Mouse (Mus musculus) adipose tissue, adult 10 weeks (tissue): ENCODE data around the gene Gm28845. TPM values are rescaled to one million over a fixed set of nuclear protein-coding genes. Genes with fewer than 3 reads are reported as not detected.

ENCODE experiments used
- polyA plus RNA-seq: library from polyadenylated mRNA; stranded (reverse); fragments of 350-450 nt; fragmentation: Illumina TruSeq; extraction: RNeasy Lipid Tissue Mini Kit (QIAGEN cat#74804); gene quantifications from one replicate; pipeline ENCODE4 v1.2.3, GENCODE M21; 2014; ENCODE audit warnings: low read depth, low replicate concordance

Gm28845 gene
- not detected for polyA plus RNA-seq

DNA sequence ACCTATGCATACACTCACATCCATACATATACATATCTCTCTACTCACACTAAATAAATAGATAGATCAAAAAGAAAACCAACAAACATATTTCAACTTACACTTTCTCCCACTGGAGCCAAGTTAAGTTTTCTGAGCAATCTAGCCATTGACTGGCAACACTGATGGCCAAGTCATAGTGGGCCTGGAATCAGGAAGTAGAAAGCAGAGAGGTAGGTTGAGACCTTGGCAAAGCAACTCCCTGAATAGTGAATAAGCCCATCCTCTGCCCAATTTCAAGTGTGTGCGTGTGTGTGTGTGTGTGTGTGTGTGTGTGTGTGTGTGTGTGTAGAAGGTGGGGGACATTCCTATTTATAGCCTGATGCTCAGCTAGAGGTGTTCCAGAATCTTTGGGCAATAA lies at the start of gene Gm28845:
Gm28845 (minus strand) TSS at position 121 of the 400 bp plus-strand sequence.

DNA sequence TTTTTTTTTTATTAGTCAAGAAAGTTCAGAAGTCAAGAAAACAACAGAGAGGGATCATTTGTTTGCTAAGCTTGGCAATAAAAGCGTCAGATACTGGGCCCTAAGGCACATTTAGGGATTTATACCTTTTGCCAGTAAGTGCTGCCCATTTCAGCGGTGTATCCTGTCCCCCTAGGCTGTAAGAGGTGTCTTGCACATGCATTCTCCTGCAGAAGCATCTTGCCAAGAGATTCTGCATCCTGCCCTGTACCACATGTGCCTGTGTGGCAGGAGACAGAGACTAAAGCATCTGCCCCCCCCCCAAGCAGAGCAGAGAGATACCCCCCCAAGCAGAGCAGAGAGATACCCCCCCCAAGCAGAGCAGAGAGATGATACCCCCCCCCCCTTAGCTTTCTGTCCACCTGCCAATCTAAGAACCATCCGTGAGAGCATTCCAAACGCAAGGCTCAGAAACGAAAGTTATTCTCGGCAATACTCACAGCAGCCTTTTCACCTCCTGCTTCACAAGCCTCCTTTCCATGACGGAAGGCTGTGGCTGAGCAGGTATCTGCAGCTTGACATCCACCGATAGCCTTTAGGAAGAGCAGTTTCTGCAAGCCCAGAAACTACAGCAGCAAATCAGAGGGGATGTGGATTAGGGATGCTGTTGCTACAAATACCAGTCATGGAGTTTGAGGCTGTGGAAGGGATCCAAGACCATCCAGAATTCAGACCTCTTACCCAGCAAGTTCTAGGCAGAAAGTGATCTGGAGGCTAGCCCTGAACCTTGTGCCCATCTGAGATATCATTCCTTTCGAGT lies 3.4 kb upstream of the Gm28845 start, which contains the start of gene D630023F18Rik:
D630023F18Rik (minus strand) TSS at position 641 of the 799 bp plus-strand sequence.

DNA sequence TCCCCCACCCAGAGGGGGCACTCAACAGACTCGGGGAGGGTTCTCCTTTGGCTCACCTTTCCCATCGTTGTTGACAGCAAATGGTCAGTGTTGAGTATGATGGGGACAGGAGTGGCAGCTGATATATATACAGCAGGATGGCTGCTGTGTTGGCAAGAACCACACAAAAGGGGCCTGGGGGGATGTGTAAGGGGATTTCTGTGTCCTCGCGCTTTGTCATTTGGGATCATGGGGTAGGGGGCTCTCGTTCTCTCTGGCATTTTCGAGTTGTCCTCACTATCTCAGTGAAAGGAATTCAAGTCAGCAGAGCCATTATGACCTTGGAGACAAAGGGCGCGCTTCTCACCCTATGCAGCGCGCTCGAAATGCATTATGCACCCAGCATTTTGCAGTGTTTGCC lies 16.1 kb downstream of the Gm28845 start, which contains the start of gene Cryga:
Cryga (minus strand) TSS at position 101 of the 400 bp plus-strand sequence.

DNA sequence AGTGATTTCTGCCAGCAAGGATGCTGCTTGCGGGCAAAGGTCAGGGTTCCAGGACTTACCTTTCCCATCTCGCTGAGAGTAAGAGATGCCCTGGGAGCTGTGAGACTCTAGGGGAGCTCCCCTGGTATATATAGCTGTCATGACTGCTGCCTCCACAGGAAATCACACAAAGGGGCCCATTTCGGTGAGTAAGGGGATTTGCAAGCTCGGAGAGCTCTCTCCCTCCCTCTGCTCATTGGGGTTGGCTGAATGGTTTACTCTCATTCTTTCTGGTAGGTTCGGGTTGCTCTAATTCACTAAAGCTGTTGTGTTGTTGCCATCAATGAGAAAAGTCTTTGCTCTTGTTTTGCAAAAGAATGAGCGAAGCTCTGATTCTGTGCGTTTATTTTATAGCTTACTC lies 37.2 kb downstream of the Gm28845 start, which contains the start of gene Crygb:
Crygb (minus strand) TSS at position 101 of the 400 bp plus-strand sequence.

DNA sequence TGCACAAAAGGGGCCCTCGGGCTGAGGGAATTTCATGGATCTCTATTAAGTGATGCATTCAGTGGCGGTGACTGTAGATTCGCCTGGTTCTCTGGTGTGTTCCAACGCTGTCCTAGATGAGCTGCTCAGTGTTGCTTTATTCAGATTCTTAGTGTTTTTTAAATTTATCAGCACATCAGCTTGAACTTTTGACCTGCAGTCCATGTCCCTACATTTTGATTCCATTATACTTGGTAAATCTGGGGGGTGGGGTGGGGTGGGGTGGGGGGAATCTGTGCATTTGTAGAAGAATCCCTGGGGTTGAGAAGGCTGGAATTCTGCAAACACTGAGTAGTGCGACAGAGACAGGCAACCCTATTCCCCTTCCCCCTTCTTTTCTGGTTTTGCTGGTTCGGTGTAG lies 45.8 kb downstream of the Gm28845 start, which contains the start of gene Crygc:
Crygc (minus strand) TSS at position 101 of the 400 bp plus-strand sequence.

DNA sequence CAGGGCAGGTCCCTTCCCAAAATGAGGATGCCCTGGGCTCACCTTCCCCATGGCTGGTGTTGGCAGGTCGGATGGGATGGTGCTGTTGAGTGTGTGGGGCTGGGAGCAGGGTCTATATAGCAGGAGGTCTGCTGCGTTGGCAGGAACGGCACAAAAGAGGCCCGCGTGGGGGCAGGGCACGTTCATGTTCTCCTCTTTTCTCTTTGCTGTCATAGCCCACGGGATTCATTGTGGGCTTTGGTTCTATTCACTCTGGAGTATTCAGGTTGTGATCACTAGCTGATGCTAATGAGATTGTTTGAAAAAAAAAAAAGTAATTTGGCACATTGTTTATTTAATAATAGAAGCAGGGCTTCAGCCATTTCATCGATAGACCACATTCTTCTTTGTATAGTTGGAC lies 56.0 kb downstream of the Gm28845 start, which contains the start of gene Crygd:
Crygd (minus strand) TSS at position 101 of the 400 bp plus-strand sequence.

DNA sequence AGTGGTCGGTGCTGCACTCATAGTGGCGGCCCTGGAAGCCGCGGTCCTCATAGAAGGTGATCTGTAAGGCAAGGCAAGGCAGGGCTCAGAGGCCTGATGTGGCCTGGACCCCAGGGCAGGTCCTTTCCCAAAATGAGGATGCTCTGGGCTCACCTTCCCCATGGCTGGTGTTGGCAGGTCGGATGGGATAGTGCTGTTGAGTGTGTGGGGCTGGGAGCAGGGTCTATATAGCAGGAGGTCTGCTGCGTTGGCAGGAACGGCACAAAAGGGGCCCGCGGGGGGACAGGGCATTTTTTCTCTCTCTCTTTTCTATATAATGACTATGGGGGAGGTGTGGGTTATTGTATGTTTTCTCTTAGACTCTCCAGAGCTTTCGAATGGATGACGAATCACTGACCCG lies 68.4 kb downstream of the Gm28845 start, which contains the start of gene Cryge:
Cryge (minus strand) TSS at position 198 of the 400 bp plus-strand sequence.

Other genes with a start within 250 kb of the Gm28845 start
- 6.6 TPM for gene Plekhm3, start 162.7 kb downstream of the Gm28845 start, polyA plus RNA-seq
- 5.0 TPM for gene Akr1cl, start 86.8 kb downstream of the Gm28845 start, polyA plus RNA-seq
- not detected for gene Cryge, start 68.4 kb downstream of the Gm28845 start, polyA plus RNA-seq
- not detected for gene Crygd, start 56.1 kb downstream of the Gm28845 start, polyA plus RNA-seq
- gene Crygc, start 45.9 kb downstream of the Gm28845 start, polyA plus RNA-seq, result not detected
- gene Crygb, start 37.3 kb downstream of the Gm28845 start, polyA plus RNA-seq, result not detected
- gene Cryga, start 16.2 kb downstream of the Gm28845 start, polyA plus RNA-seq, result not detected
- not detected for gene D630023F18Rik, start 3.7 kb upstream of the Gm28845 start, polyA plus RNA-seq
- gene Idh1, start 66.9 kb upstream of the Gm28845 start, polyA plus RNA-seq, result 106 TPM
- gene Pikfyve, start 67.1 kb upstream of the Gm28845 start, polyA plus RNA-seq, result 10.2 TPM
- not detected for gene Pth2r, start 162.5 kb upstream of the Gm28845 start, polyA plus RNA-seq